Comparison of ENCODE assay signal across 24 mouse cellular contexts in the genomic region with DNA sequence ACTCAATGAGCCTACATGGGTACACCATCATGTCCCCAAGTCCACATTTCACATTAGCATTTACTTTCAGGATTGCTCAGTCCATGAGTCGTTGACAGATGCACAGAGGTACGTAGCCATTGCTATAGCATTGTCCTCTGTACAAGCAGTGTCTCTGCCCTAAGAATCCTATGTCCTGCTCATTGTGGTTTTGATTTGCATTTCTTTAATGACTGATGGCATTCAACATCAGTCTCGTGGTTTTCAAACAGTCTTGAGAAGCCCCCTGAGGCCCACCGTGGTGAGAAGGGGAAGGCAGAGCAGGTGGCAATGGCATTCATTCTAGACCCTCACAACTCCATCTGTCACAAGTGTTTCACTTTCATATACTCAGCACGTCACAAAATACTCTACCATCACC. TPM values are rescaled to one million over a fixed set of nuclear protein-coding genes. Genes with fewer than 3 reads are reported as not detected.
A peak's percentile ranks its signal among the peaks of the same experiment; 100 is the strongest.
DNase-seq lines count a peak whose midpoint lies in the region; ATAC-seq and TF ChIP-seq lines count a peak whose summit lies in the region.
"Had no signal": no experiment of that assay in that cellular context is flagged by ENCODE, and none has a peak within 500 bp of the region (broad histone marks: within the 10 kb centered on the region; RNA-seq: fewer than 3 reads in every experiment).

No protein-coding gene starts in this region.

- no peak for TF ChIP-seq CTCF in liver, postnatal 0 days (IDR thresholded peaks at IDR 0.05; ENCODE audit: low read depth)

- no peak overlapping the region for H3K4me3 ChIP-seq in liver, embryonic 13.5 days (replicated peaks)
- H3K4me3 ChIP-seq in liver, postnatal 0 days (ENCODE audit: low read depth, low read length) = no peak overlapping the region
- H3K4me3 ChIP-seq: embryonic facial prominence, embryonic 13.5 days; embryonic facial prominence, embryonic 15.5 days; forebrain, embryonic 13.5 days; forebrain, embryonic 15.5 days had no signal

- H3K4me1 ChIP-seq in liver, embryonic 13.5 days (replicated peaks) = peaks cover 23% of the 10 kb centered on the region
- no peaks in the 10 kb centered on the region; the same call in 1 of the 2 replicates for H3K4me1 ChIP-seq in liver, postnatal 0 days (ENCODE audit: insufficient read depth)
- H3K4me1 ChIP-seq: embryonic facial prominence, embryonic 13.5 days; embryonic facial prominence, embryonic 15.5 days; forebrain, embryonic 13.5 days; forebrain, embryonic 15.5 days had no signal

- H3K4me2 ChIP-seq in liver, embryonic 13.5 days = no peak overlapping the region
- H3K4me2 ChIP-seq in liver, postnatal 0 days (ENCODE audit: low read depth, low read length) = no peak overlapping the region
- H3K4me2 ChIP-seq: embryonic facial prominence, embryonic 13.5 days; embryonic facial prominence, embryonic 15.5 days; forebrain, embryonic 13.5 days; forebrain, embryonic 15.5 days had no signal

- no peak for DNase-seq in liver, embryonic 13.5 days
- DNase-seq in liver = no peak
- DNase-seq in B cell, adult 2 months = peak; percentile 41 to 54
- peak; percentile 29 for DNase-seq in liver, postnatal 0 days
- DNase-seq in splenic B cell, adult 2 months (ENCODE audit: low read depth, low spot score) = peak; percentile 64
- DNase-seq in kidney, adult 8-10 months = no peak
- no peak for DNase-seq in layer of hippocampus, postnatal 10 days (ENCODE audit: low spot score in 2 of 2)
- no peak for DNase-seq in kidney, postnatal 14 days
- DNase-seq: adrenal gland, adult 2 months; adrenal gland, postnatal 10 days; adrenal gland, postnatal 25 days; cerebellum, adult 11 months; cerebellum, adult 18-20 months; cerebellum, adult 8-10 months; cerebellum, adult 9-11 months; cerebellum, postnatal 14 days; cerebellum, postnatal 36 days; embryo, embryonic 11 days; forebrain, postnatal 0 days had no signal

- H3K27me3 ChIP-seq in liver, embryonic 13.5 days = no peaks in the 10 kb centered on the region
- H3K27me3 ChIP-seq in liver, postnatal 0 days (ENCODE audit: insufficient read depth, low read length) = no peaks in the 10 kb centered on the region
- no peaks in the 10 kb centered on the region for H3K27me3 ChIP-seq in splenic B cell, adult 2 months (ENCODE audit: control insufficient read depth, insufficient read depth, low read length, poor library complexity, severe bottlenecking)
- H3K27me3 ChIP-seq: embryonic facial prominence, embryonic 13.5 days; embryonic facial prominence, embryonic 15.5 days; forebrain, embryonic 13.5 days; forebrain, embryonic 15.5 days had no signal

- ATAC-seq in liver, embryonic 13.5 days (ENCODE audit: low read depth) = no peak
- ATAC-seq in liver, postnatal 0 days = peak; percentile 40; the same call in 1 of the 2 replicates
- ATAC-seq: forebrain, embryonic 13.5 days; forebrain, embryonic 15.5 days; forebrain, postnatal 0 days had no signal

- no peak overlapping the region for H3K9ac ChIP-seq in liver, embryonic 13.5 days
- H3K9ac ChIP-seq in liver, postnatal 0 days (replicated peaks) = no peak overlapping the region
- H3K9ac ChIP-seq: embryonic facial prominence, embryonic 13.5 days; embryonic facial prominence, embryonic 15.5 days; forebrain, embryonic 13.5 days; forebrain, embryonic 15.5 days; forebrain, postnatal 0 days had no signal

- 0 out of 2 replicates have a peak overlapping the region, but pooled peaks have one; percentile 1 for H3K27ac ChIP-seq in liver, embryonic 13.5 days
- no peak overlapping the region for H3K27ac ChIP-seq in liver, postnatal 0 days (ENCODE audit: low read depth)
- H3K27ac ChIP-seq: embryonic facial prominence, embryonic 13.5 days; embryonic facial prominence, embryonic 15.5 days; forebrain, embryonic 13.5 days; forebrain, embryonic 15.5 days had no signal

- H3K9me3 ChIP-seq in liver, embryonic 13.5 days (replicated peaks) = no peaks in the 10 kb centered on the region
- H3K9me3 ChIP-seq in liver, postnatal 0 days (ENCODE audit: low read length) = no peaks in the 10 kb centered on the region
- H3K9me3 ChIP-seq: embryonic facial prominence, embryonic 13.5 days; embryonic facial prominence, embryonic 15.5 days; forebrain, embryonic 13.5 days; forebrain, embryonic 15.5 days had no signal

- 76% methylated on average over 5 of the region's 5 CpGs for WGBS in liver, embryonic 13.5 days (ENCODE audit: insufficient replicate concordance)
- 75% methylated on average over 5 of the region's 5 CpGs for WGBS in liver, postnatal 0 days (ENCODE audit: insufficient replicate concordance)

- no peak for TF ChIP-seq EP300 in liver, postnatal 0 days (IDR thresholded peaks at IDR 0.05; ENCODE audit: low read depth)

- 0 out of 2 replicates have a peak, but pooled peaks cover 4% of the 10 kb centered on the region for H3K36me3 ChIP-seq in liver, embryonic 13.5 days
- H3K36me3 ChIP-seq in liver, postnatal 0 days (replicated peaks; ENCODE audit: insufficient read depth, low read length) = no peaks in the 10 kb centered on the region
- H3K36me3 ChIP-seq in splenic B cell, adult 2 months (ENCODE audit: control insufficient read depth, insufficient read depth, low read length, poor library complexity, severe bottlenecking) = no peaks in the 10 kb centered on the region
- H3K36me3 ChIP-seq: embryonic facial prominence, embryonic 13.5 days; embryonic facial prominence, embryonic 15.5 days; forebrain, embryonic 15.5 days had no signal

RNA-seq across cellular contexts. Expression of gene Lmo2, which starts 40.4 kb away (rescaled TPM):
- 156 and 167 TPM in 2 replicates for polyA plus RNA-seq in liver, embryonic 13.5 days (2015; fragmentation: Nextera tagmentation; extraction: Ambion mirVana)
- 58.8 and 63.7 TPM in 2 replicates for polyA plus RNA-seq in liver, postnatal 0 days (2015; fragmentation: Nextera tagmentation; extraction: Ambion mirVana)
- total RNA-seq in layer of hippocampus, postnatal 10 days (2021) = 10 to 100 TPM; 22.8 to 30.3 TPM
- polyA plus RNA-seq: C2C12 had no signal

Comparison
In these comparisons a context has a peak if more than half of its experiments do, and no peak if none do; other contexts are left out.
1. DNase-seq: peak in B cell, adult 2 months (2 of 2), liver, postnatal 0 days (single experiment) and splenic B cell, adult 2 months (single experiment); none in liver, embryonic 13.5 days (single experiment), liver (single experiment), kidney, adult 8-10 months (0 of 2), layer of hippocampus, postnatal 10 days (0 of 2) and kidney, postnatal 14 days (single experiment).